Mouse (Mus musculus): Measurements from ENCODE around the gene Zfp148. TPM values are rescaled to one million over a fixed set of nuclear protein-coding genes. Genes with fewer than 3 reads are reported as not detected.

The Zfp148 gene
- polyA plus RNA-seq, 1 experiment from 2014 or later, result 45.2 TPM

DNA sequence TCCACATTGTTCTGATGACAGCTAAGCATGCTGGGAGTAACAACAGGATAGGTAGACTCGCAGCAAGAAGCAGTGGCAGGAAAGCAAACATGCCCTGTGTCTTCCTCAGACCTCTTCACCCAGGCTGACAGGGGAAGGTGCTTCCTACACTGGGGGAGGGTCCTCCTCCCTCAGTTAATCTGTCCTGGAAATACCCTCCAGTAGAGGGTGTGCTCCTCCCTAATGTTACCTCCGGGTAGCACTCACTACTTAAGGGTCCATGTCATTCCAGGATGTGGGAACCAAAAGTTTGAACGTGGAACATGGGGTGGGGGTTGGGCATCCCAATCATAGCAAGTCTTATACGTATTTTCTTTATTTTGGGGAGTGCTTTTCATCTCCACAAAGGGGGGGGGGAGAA, 141.9 kb downstream of the Zfp148 start:
- WGBS, result 68% methylated on average over 4 of the region's 4 CpGs

GRCm38 (mm10) chr16:33523571-33523970, 142.9 kb downstream of the Zfp148 start:
- H3K9me3 ChIP-seq, result peaks cover 7% of the 10 kb centered on the region
- no peak for DNase-seq (ENCODE audit: extremely low spot score, low spot score)
- WGBS, result 82% methylated on average over 10 of the region's 10 CpGs
- peak overlapping the region; percentile 56; the same call in 1 of the 2 replicates for H3K27ac ChIP-seq
- no peak overlapping the region for H3K4me3 ChIP-seq
- H3K36me3 ChIP-seq (replicated peaks), result no peaks in the 10 kb centered on the region
- H3K27me3 ChIP-seq (ENCODE audit: poor library complexity, severe bottlenecking), result no peaks in the 10 kb centered on the region
- peaks cover 8% of the 10 kb centered on the region for H3K4me1 ChIP-seq

More for the DNA sequence above, 141.9 kb downstream of the Zfp148 start:
- Histone ChIP-seq H3K36me3 (replicated peaks) (no peaks in the 10 kb centered on the region), H3K4me3 (no peak overlapping the region), H3K9me3 (no peaks in the 10 kb centered on the region), H3K27ac (no peak overlapping the region), H3K4me1 (peaks cover 17% of the 10 kb centered on the region), H3K27me3 (ENCODE audit: poor library complexity, severe bottlenecking) (peaks cover 9% of the 10 kb centered on the region)
- DNase-seq (ENCODE audit: extremely low spot score, low spot score), result no peak

- Histone ChIP-seq H3K27ac (peak overlapping the region; percentile 68), H3K4me3 (no peak overlapping the region), H3K27me3 (ENCODE audit: poor library complexity, severe bottlenecking) (no peaks in the 10 kb centered on the region), H3K9me3 (peaks cover 7% of the 10 kb centered on the region), H3K36me3 (replicated peaks) (no peaks in the 10 kb centered on the region), H3K4me1 (peaks cover 20% of the 10 kb centered on the region)
- no peak for DNase-seq (ENCODE audit: extremely low spot score, low spot score)
- WGBS, result 76% methylated on average over 11 of the region's 11 CpGs
Measured at GRCm38 (mm10) chr16:33529502-33530454, 149.1 kb downstream of the Zfp148 start.

DNA sequence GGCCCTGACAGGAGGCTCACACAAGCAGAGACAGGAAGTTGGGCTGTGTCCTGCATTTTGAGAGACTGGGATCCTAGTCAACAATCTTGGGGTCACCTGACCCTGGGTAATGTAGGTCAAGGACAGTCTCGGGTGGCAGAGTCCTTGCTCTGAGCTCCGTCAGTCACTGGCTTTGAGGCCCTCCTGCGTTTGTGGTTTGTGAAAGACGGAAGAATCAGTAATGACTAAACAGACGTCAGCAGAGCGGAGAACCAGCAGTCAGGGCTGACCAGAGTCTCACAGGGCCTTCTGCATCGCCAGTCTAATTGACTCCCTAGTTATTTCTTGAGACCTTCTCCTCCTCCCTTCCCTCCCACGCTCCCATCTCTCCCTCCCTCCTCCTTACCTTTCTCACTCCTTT, 150.5 kb downstream of the Zfp148 start:
- Histone ChIP-seq H3K27me3 (ENCODE audit: poor library complexity, severe bottlenecking) (no peaks in the 10 kb centered on the region), H3K9me3 (peaks cover 7% of the 10 kb centered on the region), H3K4me3 (no peak overlapping the region), H3K27ac (no peak overlapping the region), H3K36me3 (replicated peaks) (no peaks in the 10 kb centered on the region), H3K4me1 (peaks cover 20% of the 10 kb centered on the region)
- WGBS, result 92% methylated on average over 8 of the region's 8 CpGs
- no peak for DNase-seq (ENCODE audit: extremely low spot score, low spot score)

GRCm38 (mm10) chr16:33536456-33536855, 155.8 kb downstream of the Zfp148 start:
- no peaks in the 10 kb centered on the region for H3K9me3 ChIP-seq
- H3K4me1 ChIP-seq, result peaks cover 5% of the 10 kb centered on the region
- no peaks in the 10 kb centered on the region for H3K36me3 ChIP-seq (replicated peaks)
- H3K27me3 ChIP-seq (ENCODE audit: poor library complexity, severe bottlenecking), result no peaks in the 10 kb centered on the region
- WGBS, result 78% methylated on average over 8 of the region's 8 CpGs
- H3K4me3 ChIP-seq, result no peak overlapping the region
- no peak for DNase-seq (ENCODE audit: extremely low spot score, low spot score)
- no peak overlapping the region for H3K27ac ChIP-seq

DNA sequence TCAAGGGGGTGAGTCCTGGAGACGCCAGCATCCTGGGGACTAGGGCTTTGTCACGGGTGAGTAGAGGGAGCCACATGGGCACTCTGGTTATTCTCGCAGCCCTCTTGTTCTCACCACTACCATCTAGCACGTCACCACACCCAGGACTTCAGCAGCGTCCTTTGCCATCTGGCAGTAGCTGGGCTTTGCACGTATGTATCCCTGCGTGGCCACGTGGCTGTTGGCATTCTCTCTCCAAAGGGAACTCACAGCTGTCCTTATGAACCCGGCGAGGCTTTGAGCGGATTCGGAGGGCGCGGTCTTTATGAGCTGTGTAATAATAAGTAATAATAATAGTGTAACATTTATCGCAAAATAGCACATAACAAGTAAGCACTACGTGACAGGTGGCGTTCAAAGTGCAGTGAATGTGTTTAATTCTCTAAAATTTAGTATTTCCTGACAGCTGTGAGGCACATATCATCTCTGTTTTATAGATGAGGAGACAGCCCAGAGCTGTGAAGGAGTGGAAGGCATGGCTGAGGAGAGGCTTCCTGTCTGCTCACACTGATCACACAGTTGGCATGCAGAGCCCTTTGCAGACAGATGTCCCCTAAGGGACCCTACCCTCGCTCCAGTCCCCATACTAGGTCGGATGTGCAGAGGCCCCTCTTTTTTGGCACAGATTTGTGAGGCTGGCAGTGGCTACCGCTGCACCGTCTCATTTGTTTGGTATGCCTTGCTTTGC, 157.0 kb downstream of the Zfp148 start:
- H3K27ac ChIP-seq, result no peak overlapping the region
- WGBS, result 90% methylated on average over 21 of the region's 21 CpGs
- no peak for DNase-seq (ENCODE audit: extremely low spot score, low spot score)

GRCm38 (mm10) chr16:33544346-33544745, 163.7 kb downstream of the Zfp148 start:
- no peak for DNase-seq (ENCODE audit: extremely low spot score, low spot score)
- no peak overlapping the region for H3K4me3 ChIP-seq
- peaks cover 3% of the 10 kb centered on the region; the same call in 1 of the 2 replicates for H3K9me3 ChIP-seq
- H3K27ac ChIP-seq, result no peak overlapping the region
- no peaks in the 10 kb centered on the region for H3K4me1 ChIP-seq
- 88% methylated on average over 2 of the region's 2 CpGs for WGBS
- no peaks in the 10 kb centered on the region for H3K36me3 ChIP-seq (replicated peaks)
- H3K27me3 ChIP-seq (ENCODE audit: poor library complexity, severe bottlenecking), result no peaks in the 10 kb centered on the region

More for the DNA sequence above, 157.0 kb downstream of the Zfp148 start:
- Histone ChIP-seq H3K27me3 (ENCODE audit: poor library complexity, severe bottlenecking) (no peaks in the 10 kb centered on the region), H3K4me1 (no peaks in the 10 kb centered on the region), H3K36me3 (replicated peaks) (no peaks in the 10 kb centered on the region), H3K9me3 (no peaks in the 10 kb centered on the region), H3K4me3 (no peak overlapping the region)

GRCm38 (mm10) chr16:33545530-33545929, 164.9 kb downstream of the Zfp148 start:
- Histone ChIP-seq H3K4me1 (no peaks in the 10 kb centered on the region), H3K27ac (no peak overlapping the region), H3K4me3 (no peak overlapping the region), H3K27me3 (ENCODE audit: poor library complexity, severe bottlenecking) (no peaks in the 10 kb centered on the region), H3K9me3 (peaks cover 3% of the 10 kb centered on the region; the same call in 1 of the 2 replicates), H3K36me3 (replicated peaks) (no peaks in the 10 kb centered on the region)
- WGBS, result 93% methylated on average over 4 of the region's 4 CpGs
- DNase-seq (ENCODE audit: extremely low spot score, low spot score), result no peak

DNA sequence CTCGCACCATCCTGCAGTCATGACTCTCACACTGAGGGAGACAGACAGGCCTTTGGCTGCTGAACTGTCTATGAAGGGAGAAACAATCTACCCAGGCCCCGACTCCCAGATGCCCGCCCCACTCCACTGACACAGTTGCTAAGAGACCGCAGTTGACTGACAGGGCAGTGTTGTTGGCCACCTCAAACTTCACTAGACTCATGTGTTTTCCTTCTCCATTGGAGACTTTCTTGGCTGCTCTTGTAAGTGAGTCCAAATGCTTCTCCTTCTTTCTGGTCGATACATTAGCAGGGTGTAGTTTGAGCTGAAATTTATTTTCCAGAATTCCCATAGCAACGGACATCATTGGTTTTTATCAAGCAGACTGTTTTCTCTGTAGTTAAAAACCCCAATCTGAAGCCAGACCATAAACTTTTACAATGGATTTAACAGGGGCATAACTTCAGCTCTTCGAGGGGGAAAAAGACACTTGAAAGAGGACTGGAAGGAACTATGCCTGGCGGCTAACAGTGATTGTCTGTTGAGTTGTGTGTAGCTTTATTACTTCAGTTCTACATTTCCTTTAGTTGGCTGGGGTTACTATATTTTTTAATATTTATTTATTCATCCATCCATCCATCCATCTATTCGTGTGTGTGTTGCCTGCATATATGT, 173.2 kb downstream of the Zfp148 start:
- Histone ChIP-seq H3K27me3 (ENCODE audit: poor library complexity, severe bottlenecking) (no peaks in the 10 kb centered on the region), H3K4me1 (peaks cover 11% of the 10 kb centered on the region), H3K9me3 (no peaks in the 10 kb centered on the region), H3K4me3 (no peak overlapping the region), H3K36me3 (replicated peaks) (no peaks in the 10 kb centered on the region), H3K27ac (no peak overlapping the region)
- WGBS, result 83% methylated on average over 9 of the region's 9 CpGs
- no peak for DNase-seq (ENCODE audit: extremely low spot score, low spot score)

Other genes with a start within 250 kb of the Zfp148 start
- 17.7 and 19.0 TPM in 2 replicates for gene Osbpl11, start 195.8 kb upstream of the Zfp148 start, polyA plus RNA-seq (2016; fragmentation: Nextera tagmentation; extraction: Ambion mirVana)
- 69.9 and 72.5 TPM in 2 replicates for gene Snx4, start 129.4 kb upstream of the Zfp148 start, polyA plus RNA-seq (2016; fragmentation: Nextera tagmentation; extraction: Ambion mirVana)
- 0.77 and 1.1 TPM in 2 replicates for gene Slc12a8, start 136.5 kb downstream of the Zfp148 start, polyA plus RNA-seq (2016; fragmentation: Nextera tagmentation; extraction: Ambion mirVana)